Mouse (Mus musculus) spleen, postnatal 36 days (tissue): ENCODE results near the gene Gatad2b.

Experiments
- DNase-seq, 2 experiments: peaks; one replicate each; pipeline ENCODE4 v3.0.0; 2022; ENCODE audit warnings: low spot score in 2 of 2, mixed read lengths in 1 of 2

Gatad2b gene

GRCm38 (mm10) chr3:90381727-90382126 is 88.7 kb downstream of the Gatad2b start:
- DNase-seq = no peak

DNA sequence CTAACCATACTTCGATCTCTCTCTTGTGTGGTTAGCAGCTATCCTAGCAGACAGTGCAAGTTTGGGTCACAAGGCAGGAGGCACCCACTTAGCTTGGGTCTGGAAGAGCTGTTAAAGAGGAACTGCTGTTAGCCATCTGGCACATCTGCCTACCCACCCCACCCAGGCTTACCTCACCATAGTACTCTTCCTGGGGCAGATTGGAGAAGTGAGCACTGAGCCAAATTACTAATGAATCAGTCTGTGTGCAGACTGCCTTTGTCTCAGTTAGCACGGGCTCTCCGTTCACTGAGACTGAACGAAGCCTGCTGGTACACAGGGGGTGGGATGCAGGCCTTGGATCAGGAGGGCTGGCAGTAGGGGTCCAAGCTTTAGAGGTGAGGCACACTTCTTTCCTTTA is 90.7 kb downstream of the Gatad2b start:
- peak; percentile 76 to 79 for DNase-seq

- no peak for DNase-seq
Observed at GRCm38 (mm10) chr3:90384851-90385375, 91.9 kb downstream of the Gatad2b start.

DNA sequence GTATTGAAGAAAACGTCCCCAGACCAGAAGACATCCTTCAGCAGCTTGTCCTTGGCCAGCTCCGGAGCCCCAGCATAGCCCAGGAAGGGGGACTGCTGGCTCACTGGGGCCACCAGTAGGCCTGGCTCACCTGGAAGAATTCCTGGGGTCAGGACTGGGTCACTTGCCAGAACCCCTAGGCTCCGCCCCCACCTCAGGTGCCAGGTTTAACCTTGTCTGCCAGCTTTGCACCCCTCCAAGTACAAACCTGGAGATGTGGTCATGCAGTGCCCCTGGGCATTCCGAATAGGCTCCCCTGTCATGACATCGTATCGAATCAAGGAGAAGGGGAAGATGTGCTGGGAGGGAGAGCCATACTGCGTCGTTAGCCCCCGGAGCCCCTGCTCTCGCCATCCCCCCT is 93.8 kb downstream of the Gatad2b start:
- DNase-seq = no peak

GRCm38 (mm10) chr3:90387483-90387882 is 94.5 kb downstream of the Gatad2b start:
- DNase-seq = no peak

- no peak for DNase-seq
Observed at GRCm38 (mm10) chr3:90388192-90388591, 95.2 kb downstream of the Gatad2b start.

GRCm38 (mm10) chr3:90388726-90389510 is 95.9 kb downstream of the Gatad2b start:
- DNase-seq = no peak

- DNase-seq = no peak
Observed at GRCm38 (mm10) chr3:90389511-90390490, 96.8 kb downstream of the Gatad2b start, which contains the start of gene Slc27a3. Slc27a3 (minus strand) TSS chr3:90389938.

DNA sequence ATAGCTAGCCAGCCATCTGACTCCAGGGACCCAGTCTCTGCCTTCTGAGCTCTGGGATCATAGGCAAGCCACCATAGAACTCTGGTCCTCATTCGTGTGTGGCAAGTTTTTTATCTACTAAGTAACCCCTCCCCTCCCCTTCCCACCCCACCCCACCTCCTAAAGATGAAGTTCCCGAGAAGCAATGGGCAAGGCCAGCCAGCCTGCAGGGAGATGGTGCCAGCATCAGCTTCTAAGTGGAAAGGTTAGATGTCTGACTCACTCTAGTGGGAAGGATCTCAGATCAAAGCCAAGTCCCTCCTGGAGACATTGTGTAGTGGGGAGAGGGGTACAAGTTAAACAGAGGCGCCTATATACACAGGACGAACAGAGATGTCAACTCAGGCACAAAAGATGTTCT is 98.0 kb downstream of the Gatad2b start:
- DNase-seq = no peak

GRCm38 (mm10) chr3:90391941-90392340 is 99.0 kb downstream of the Gatad2b start:
- DNase-seq = no peak

DNA sequence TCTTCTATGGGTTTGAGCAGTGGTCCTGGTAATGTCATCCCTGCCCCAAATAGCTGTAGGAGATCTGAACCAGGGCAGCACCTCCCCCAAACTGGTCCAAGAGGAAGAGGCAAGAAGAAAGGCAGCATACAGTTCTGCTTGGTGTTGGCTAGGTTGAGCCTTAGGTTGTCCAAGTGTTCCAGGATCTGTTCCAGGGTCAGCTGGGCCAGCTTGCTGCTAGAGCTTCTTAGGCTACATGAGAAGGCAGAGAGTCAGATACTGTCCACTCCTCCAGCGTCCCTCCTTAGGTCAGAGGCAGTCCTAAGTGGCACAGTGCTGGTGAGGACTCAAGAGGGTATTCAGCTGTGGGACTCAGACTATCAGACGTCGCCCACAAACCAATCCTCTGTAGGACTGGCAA is 99.7 kb downstream of the Gatad2b start:
- DNase-seq = no peak

DNA sequence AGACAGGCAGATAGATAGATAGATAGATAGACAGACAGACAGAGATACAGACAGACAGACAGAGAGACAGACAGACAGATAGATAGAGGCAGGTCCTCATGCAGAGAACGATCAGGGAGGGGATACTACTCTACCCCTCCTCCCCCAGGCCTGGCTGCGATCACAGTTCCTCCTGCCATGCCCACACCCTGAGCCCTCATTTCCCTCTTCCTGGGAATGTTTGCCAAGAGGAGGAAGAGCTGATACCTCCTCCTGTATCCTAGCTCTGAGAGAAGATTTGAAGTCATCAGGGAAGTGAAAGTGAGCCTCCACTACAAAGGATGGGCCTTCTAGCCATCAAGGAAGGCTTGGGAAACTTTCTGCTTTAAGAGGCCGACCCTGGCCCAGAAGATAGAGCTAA is 102.7 kb downstream of the Gatad2b start:
- no peak for DNase-seq

DNA sequence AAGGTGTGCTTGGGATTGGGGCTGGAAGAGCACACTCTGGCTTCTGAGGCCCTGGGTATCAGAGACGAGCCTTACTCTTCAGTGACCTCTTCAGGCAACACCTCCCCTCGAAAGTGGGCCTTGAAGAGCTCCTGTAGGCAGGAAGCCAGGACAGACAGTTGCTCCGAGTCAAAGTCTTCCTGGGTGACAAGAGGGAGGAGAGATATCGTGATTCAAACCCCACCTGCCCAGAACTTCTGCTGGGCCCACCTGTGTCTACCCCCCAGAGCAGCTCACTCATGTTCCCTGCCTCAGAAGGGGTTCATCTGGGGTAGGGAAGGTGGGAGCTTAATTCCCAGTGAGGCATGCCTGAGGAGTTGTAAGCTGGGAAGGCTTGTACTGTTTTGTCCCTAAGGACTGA is 108.0 kb downstream of the Gatad2b start:
- no peak for DNase-seq

GRCm38 (mm10) chr3:90404121-90404520 is 111.1 kb downstream of the Gatad2b start:
- no peak for DNase-seq

- no peak for DNase-seq
Observed at GRCm38 (mm10) chr3:90404609-90405008, 111.6 kb downstream of the Gatad2b start.

GRCm38 (mm10) chr3:90406414-90406813 is 113.4 kb downstream of the Gatad2b start:
- no peak for DNase-seq

- no peak for DNase-seq
Observed at GRCm38 (mm10) chr3:90408721-90409120, 115.7 kb downstream of the Gatad2b start.

GRCm38 (mm10) chr3:90412312-90413010 is 119.5 kb downstream of the Gatad2b start:
- DNase-seq = peak; percentile 39 to 57

- DNase-seq = no peak
Observed at GRCm38 (mm10) chr3:90413011-90413396, 120.0 kb downstream of the Gatad2b start.
